Mouse (Mus musculus): ENCODE results near the gene Mtss1l. TPM values are rescaled to one million over a fixed set of nuclear protein-coding genes. Genes with fewer than 3 reads are reported as not detected.

Gene Mtss1l
- 0.27 TPM in 1 of 2 replicates, not detected in the other for total RNA-seq (2015)
- 1.7 TPM in 1 of 2 replicates, not detected in the other for total RNA-seq (2017)

GRCm38 (mm10) chr8:110720685-110721598 is at the start of gene Mtss1l:
Mtss1l (plus strand) TSS chr8:110721476.
- ATAC-seq (replicated peaks; ENCODE audit: poor library complexity) = 0 out of 2 replicates have a peak, but pooled peaks have one; percentile 9

- ATAC-seq (replicated peaks; ENCODE audit: poor library complexity) = no peak
Observed at GRCm38 (mm10) chr8:110672133-110672532, 49.1 kb upstream of the Mtss1l start.

- no peak for ATAC-seq (replicated peaks; ENCODE audit: poor library complexity)
Observed at GRCm38 (mm10) chr8:110673168-110673567, 48.1 kb upstream of the Mtss1l start.

GRCm38 (mm10) chr8:110674589-110674988 is 46.7 kb upstream of the Mtss1l start:
- ATAC-seq (replicated peaks; ENCODE audit: poor library complexity) = no peak

- ATAC-seq (replicated peaks; ENCODE audit: poor library complexity) = no peak
Observed at GRCm38 (mm10) chr8:110676702-110677101, 44.6 kb upstream of the Mtss1l start.

- no peak for ATAC-seq (replicated peaks; ENCODE audit: poor library complexity)
Observed at GRCm38 (mm10) chr8:110677174-110677660, 44.1 kb upstream of the Mtss1l start.

- no peak for ATAC-seq (replicated peaks; ENCODE audit: poor library complexity)
Observed at GRCm38 (mm10) chr8:110678989-110679388, 42.3 kb upstream of the Mtss1l start.

- no peak for ATAC-seq (replicated peaks; ENCODE audit: poor library complexity)
Observed at GRCm38 (mm10) chr8:110687726-110688125, 33.5 kb upstream of the Mtss1l start.

GRCm38 (mm10) chr8:110689961-110690360 is 31.3 kb upstream of the Mtss1l start:
- ATAC-seq (replicated peaks; ENCODE audit: poor library complexity) = no peak

GRCm38 (mm10) chr8:110694226-110694625 is 27.1 kb upstream of the Mtss1l start:
- no peak for ATAC-seq (replicated peaks; ENCODE audit: poor library complexity)

- ATAC-seq (replicated peaks; ENCODE audit: poor library complexity) = no peak
Observed at GRCm38 (mm10) chr8:110694826-110695225, 26.4 kb upstream of the Mtss1l start.

- no peak for ATAC-seq (replicated peaks; ENCODE audit: poor library complexity)
Observed at GRCm38 (mm10) chr8:110695431-110695830, 25.8 kb upstream of the Mtss1l start.

- no peak for ATAC-seq (replicated peaks; ENCODE audit: poor library complexity)
Observed at GRCm38 (mm10) chr8:110696051-110696450, 25.2 kb upstream of the Mtss1l start.

- no peak for ATAC-seq (replicated peaks; ENCODE audit: poor library complexity)
Observed at GRCm38 (mm10) chr8:110697571-110697970, 23.7 kb upstream of the Mtss1l start.

- ATAC-seq (replicated peaks; ENCODE audit: poor library complexity) = no peak
Observed at GRCm38 (mm10) chr8:110698098-110698497, 23.2 kb upstream of the Mtss1l start.

GRCm38 (mm10) chr8:110699501-110699900 is 21.8 kb upstream of the Mtss1l start:
- no peak for ATAC-seq (replicated peaks; ENCODE audit: poor library complexity)

- ATAC-seq (replicated peaks; ENCODE audit: poor library complexity) = no peak
Observed at GRCm38 (mm10) chr8:110700561-110700960, 20.7 kb upstream of the Mtss1l start.

- no peak for ATAC-seq (replicated peaks; ENCODE audit: poor library complexity)
Observed at GRCm38 (mm10) chr8:110702636-110703459, 18.4 kb upstream of the Mtss1l start.

GRCm38 (mm10) chr8:110703460-110704061 is 17.7 kb upstream of the Mtss1l start:
- no peak for ATAC-seq (replicated peaks; ENCODE audit: poor library complexity)

GRCm38 (mm10) chr8:110704103-110704502 is 17.2 kb upstream of the Mtss1l start:
- ATAC-seq (replicated peaks; ENCODE audit: poor library complexity) = no peak

All from megakaryocyte progenitor cell, adult 5-6 weeks (primary cell).